Mouse (Mus musculus) ovary, postnatal 14 days (tissue): ENCODE measurements at regions not wholly inside any gene's neighbourhood (a gene's known extent, or its start where the extent isn't known, plus 50 kb on each side); places are given as distances from the start of the nearest gene placed in this dataset.

Source experiments
- DNase-seq: peaks from one replicate; pipeline ENCODE4 v3.0.0; 2022; ENCODE audit warnings: low spot score

- no peak for DNase-seq
Observed at GRCm38 (mm10) chr12:95937705-95938104, 245.7 kb downstream of the Flrt2 start.

- no peak for DNase-seq
Observed at GRCm38 (mm10) chr12:95940465-95941012, 248.5 kb downstream of the Flrt2 start.

GRCm38 (mm10) chr12:95959786-95960504 is 267.9 kb downstream of the Flrt2 start:
- no peak for DNase-seq

GRCm38 (mm10) chr12:95960505-95960871 is 268.5 kb downstream of the Flrt2 start:
- DNase-seq: no peak

- no peak for DNase-seq
Observed at GRCm38 (mm10) chr12:95962817-95963216, 270.8 kb downstream of the Flrt2 start.

- DNase-seq: no peak
Observed at GRCm38 (mm10) chr12:95988669-95989288, 296.8 kb downstream of the Flrt2 start.

- DNase-seq: no peak
Observed at GRCm38 (mm10) chr12:95994963-95995362, 302.9 kb downstream of the Flrt2 start.

- no peak for DNase-seq
Observed at GRCm38 (mm10) chr12:96030180-96030579, 338.2 kb downstream of the Flrt2 start.

- DNase-seq: no peak
Observed at GRCm38 (mm10) chr12:96075365-96075764, 383.3 kb downstream of the Flrt2 start.

- no peak for DNase-seq
Observed at GRCm38 (mm10) chr12:96090995-96091394, 399.0 kb downstream of the Flrt2 start.

GRCm38 (mm10) chr12:96106254-96106653 is 414.2 kb downstream of the Flrt2 start:
- DNase-seq: no peak

GRCm38 (mm10) chr12:96114727-96115379 is 422.8 kb downstream of the Flrt2 start:
- DNase-seq: no peak

GRCm38 (mm10) chr12:96117553-96117952 is 425.5 kb downstream of the Flrt2 start:
- DNase-seq: no peak

GRCm38 (mm10) chr12:96124156-96124931 is 432.3 kb downstream of the Flrt2 start:
- DNase-seq: no peak

GRCm38 (mm10) chr12:96129870-96130454 is 437.9 kb downstream of the Flrt2 start:
- DNase-seq: no peak

- DNase-seq: no peak
Observed at GRCm38 (mm10) chr12:96130796-96131512, 438.9 kb downstream of the Flrt2 start.

GRCm38 (mm10) chr12:96134136-96134535 is 442.1 kb downstream of the Flrt2 start:
- DNase-seq: no peak

- DNase-seq: no peak
Observed at GRCm38 (mm10) chr12:96141748-96142147, 449.7 kb downstream of the Flrt2 start.

- DNase-seq: no peak
Observed at GRCm38 (mm10) chr12:96154095-96154494, 462.1 kb downstream of the Flrt2 start.

- DNase-seq: no peak
Observed at GRCm38 (mm10) chr12:96167551-96167950, 475.5 kb downstream of the Flrt2 start.

- no peak for DNase-seq
Observed at GRCm38 (mm10) chr12:96198928-96199327, 506.9 kb downstream of the Flrt2 start.
